10 mouse cellular contexts compared by ENCODE assay signal in genomic region chr2:52471545-52472291, GRCm38 (mm10). TPM values are rescaled to one million over a fixed set of nuclear protein-coding genes. Genes with fewer than 3 reads are reported as not detected.
A peak's percentile ranks its signal among the peaks of the same experiment; 100 is the strongest.
DNase-seq lines count a peak whose midpoint lies in the region; ATAC-seq lines count a peak whose summit lies in the region.
"Had no signal": no experiment of that assay in that cellular context is flagged by ENCODE, and none has a peak within 500 bp of the region (broad histone marks: within the 10 kb centered on the region; RNA-seq: fewer than 3 reads in every experiment).

No protein-coding gene starts in this region.

- H3K4me1 ChIP-seq in hindbrain, embryonic 16.5 days (ENCODE audit: control insufficient read depth, insufficient read depth, low read depth, low read length), result no peaks in the 10 kb centered on the region

- DNase-seq in cerebellum, adult 11-12 months, result peak; percentile 29
- DNase-seq in right cerebral cortex, adult 18-20 months, result peak; percentile 19
- DNase-seq in right cerebral cortex, postnatal 4 days, result no peak
- no peak for DNase-seq in T-cell, adult 2 months (ENCODE audit: low spot score)
- DNase-seq in retina, embryonic 14.5 days (ENCODE audit: low spot score), result no peak
- DNase-seq in layer of hippocampus, adult 11-12 months (ENCODE audit: low spot score), result no peak
- DNase-seq: adrenal gland, postnatal 25 days had no signal

- H3K4me2 ChIP-seq in hindbrain, embryonic 16.5 days (ENCODE audit: low read length), result no peak overlapping the region

- 52% methylated on average over 4 of the region's 4 CpGs for WGBS in hindbrain, embryonic 16.5 days

- no peaks in the 10 kb centered on the region for H3K27me3 ChIP-seq in hindbrain, embryonic 16.5 days (replicated peaks; ENCODE audit: control insufficient read depth, insufficient read depth, low read length)

- H3K27ac ChIP-seq in hindbrain, embryonic 16.5 days (ENCODE audit: low read depth, low read length), result no peak overlapping the region
- H3K27ac ChIP-seq: layer of hippocampus, adult 2 months had no signal

- no peak overlapping the region for H3K4me3 ChIP-seq in hindbrain, embryonic 16.5 days (ENCODE audit: low read length)
- H3K4me3 ChIP-seq: layer of hippocampus, adult 2 months had no signal

- H3K9ac ChIP-seq in hindbrain, embryonic 16.5 days (ENCODE audit: low read depth, low read length), result no peak overlapping the region

- no peak for ATAC-seq in cerebellum, adult (ENCODE audit: insufficient number of reproducible peaks, low FRiP score, low TSS enrichment)
- ATAC-seq in hindbrain, embryonic 16.5 days, result peak; percentile 42; the same call in 1 of the 2 replicates

- no peaks in the 10 kb centered on the region for H3K9me3 ChIP-seq in hindbrain, embryonic 16.5 days (ENCODE audit: control insufficient read depth, low read length)

- no peaks in the 10 kb centered on the region for H3K36me3 ChIP-seq in hindbrain, embryonic 16.5 days (ENCODE audit: control insufficient read depth, insufficient read depth, low read length)

RNA-seq across cellular contexts. Expression of gene Arl5a, which starts 47.0 kb away (rescaled TPM):
- polyA plus RNA-seq in hindbrain, embryonic 16.5 days (2015; fragmentation: Nextera tagmentation; extraction: Ambion mirVana), result 25.8 and 39.3 TPM in 2 replicates

Comparison
In these comparisons a context has a peak if more than half of its experiments do, and no peak if none do; other contexts are left out.
1. DNase-seq: peak in cerebellum, adult 11-12 months (single experiment) and right cerebral cortex, adult 18-20 months (single experiment); none in right cerebral cortex, postnatal 4 days (single experiment), T-cell, adult 2 months (single experiment), retina, embryonic 14.5 days (single experiment) and layer of hippocampus, adult 11-12 months (single experiment).